Mouse (Mus musculus) kidney, adult 2 months (tissue): Measurements from ENCODE around the gene 1700015F17Rik. TPM values are rescaled to one million over a fixed set of nuclear protein-coding genes. Genes with fewer than 3 reads are reported as not detected.

ENCODE experiments used
- DNase-seq: peaks from one replicate; pipeline ENCODE4 v3.0.0; 2021
- H3K27ac ChIP-seq: fragments of 200-500 bp; 2 replicates; pipeline ENCODE4 v1.5.1; 2012; ENCODE audit warnings: low read depth, low read length, control low read depth, inconsistent platforms; ENCODE audit not compliant: insufficient read depth
- H3K27me3 ChIP-seq: fragments of 200-500 bp; replicated peaks from 2 replicates; pipeline ENCODE4 v1.6.1; 2012; ENCODE audit warnings: mild to moderate bottlenecking, moderate library complexity, low read length, inconsistent platforms; ENCODE audit not compliant: control insufficient read depth, insufficient read depth
- H3K36me3 ChIP-seq: fragments of 200-500 bp; 2 replicates; pipeline ENCODE4 v1.6.1; 2012; ENCODE audit warnings: mild to moderate bottlenecking, moderate library complexity, low read length, inconsistent platforms; ENCODE audit not compliant: control insufficient read depth, insufficient read depth
- H3K4me1 ChIP-seq: fragments of 200-500 bp; 2 replicates; pipeline ENCODE4 v1.6.1; 2011; ENCODE audit warnings: low read length; ENCODE audit not compliant: control insufficient read depth, insufficient read depth
- H3K4me3 ChIP-seq: fragments of 200-500 bp; 2 replicates; pipeline ENCODE4 v1.5.1; 2011; ENCODE audit warnings: mild to moderate bottlenecking, low read depth, low read length, control low read depth; ENCODE audit not compliant: insufficient read depth
- CTCF ChIP-seq: fragments of 200-500 bp; conservative IDR thresholded peaks from 2 replicates; pipeline ENCODE4 v1.5.1; 2011; ENCODE audit warnings: low read depth, mild to moderate bottlenecking, control low read depth, low read length, moderate library complexity, mixed read lengths; ENCODE audit not compliant: insufficient read depth, insufficient read length
- POLR2A ChIP-seq: fragments of 200-500 bp; IDR thresholded peaks from one replicate; pipeline ENCODE4 v1.6.1; 2011; ENCODE audit warnings: low read depth, low read length, control low read depth
- WGBS: fragments of 180-500 bp; shearing (Covaris S2); methylation state at CpG from one replicate; pipeline ENCODE4 v1.1.7; 2018; 5-methylcytosine and 5-hydroxymethylcytosine counted together
- polyA plus RNA-seq: library from polyadenylated mRNA; depleted of rRNA; stranded (reverse); fragments of >200 nt; gene quantifications from 2 replicates; pipeline ENCODE4 v1.2.3, GENCODE M21; 2012

1700015F17Rik gene
- polyA plus RNA-seq, 1 experiment = not detected

DNA sequence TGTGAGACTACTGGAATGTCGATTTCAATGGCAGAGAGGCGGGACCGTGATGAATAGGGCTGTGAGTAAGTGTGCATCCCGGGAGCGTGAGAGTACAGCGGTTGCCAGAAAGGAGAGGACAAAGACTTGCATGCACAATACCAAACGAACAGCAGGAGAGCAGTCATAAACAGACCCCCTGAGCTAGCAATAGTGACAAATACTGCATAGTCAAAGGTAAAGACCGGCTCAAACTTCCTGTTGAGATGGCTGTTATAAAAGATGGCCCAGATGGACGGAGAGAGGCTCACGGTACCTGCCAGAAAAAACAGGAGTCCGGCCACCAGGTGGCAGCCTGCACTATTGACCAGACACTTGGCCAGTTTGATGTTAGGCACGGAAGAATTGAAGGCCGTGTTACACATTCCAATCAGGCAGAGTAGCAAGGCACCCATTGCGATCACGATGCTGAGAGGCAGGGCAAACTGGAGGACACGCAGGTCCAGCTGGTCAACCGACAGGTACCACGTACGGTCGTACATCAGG, 28.8 kb upstream of the 1700015F17Rik start:
- H3K27me3 ChIP-seq = no peaks in the 10 kb centered on the region
- H3K4me3 ChIP-seq = no peak overlapping the region
- TF ChIP-seq POLR2A = no peak
- TF ChIP-seq CTCF = peak; percentile 77
- WGBS = 46% methylated on average over 20 of the region's 20 CpGs
- H3K27ac ChIP-seq = no peak overlapping the region
- H3K4me1 ChIP-seq = no peaks in the 10 kb centered on the region
- peak; percentile 79 for DNase-seq
- peaks cover 4% of the 10 kb centered on the region; the same call in 1 of the 2 replicates for H3K36me3 ChIP-seq

DNA sequence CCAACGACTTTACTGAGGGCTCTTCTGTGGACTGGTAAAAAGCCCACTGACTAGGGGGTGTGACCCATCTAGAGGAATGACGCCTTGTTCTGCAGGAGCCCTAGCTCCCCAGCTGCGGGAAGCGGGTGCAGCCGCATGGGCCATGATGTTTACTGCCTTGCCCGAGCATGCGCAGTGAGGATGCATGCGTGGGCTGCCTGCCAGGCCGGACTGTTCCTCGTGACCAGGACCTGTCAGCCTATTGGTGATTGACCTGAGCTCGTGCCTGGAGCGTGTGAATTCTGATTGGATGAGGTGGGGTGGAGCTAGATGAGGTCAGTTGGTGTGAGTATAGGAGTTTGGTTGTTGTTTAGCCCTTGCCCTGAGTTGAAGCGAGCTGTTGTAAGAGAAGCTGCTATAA, 25.5 kb upstream of the 1700015F17Rik start:
- H3K27ac ChIP-seq = no peak overlapping the region
- peaks cover 4% of the 10 kb centered on the region; the same call in 1 of the 2 replicates for H3K36me3 ChIP-seq
- no peak overlapping the region for H3K4me3 ChIP-seq
- no peak for TF ChIP-seq CTCF
- TF ChIP-seq POLR2A = no peak
- H3K4me1 ChIP-seq = no peaks in the 10 kb centered on the region
- WGBS = 83% methylated on average over 13 of the region's 13 CpGs
- no peak for DNase-seq
- H3K27me3 ChIP-seq = no peaks in the 10 kb centered on the region

DNA sequence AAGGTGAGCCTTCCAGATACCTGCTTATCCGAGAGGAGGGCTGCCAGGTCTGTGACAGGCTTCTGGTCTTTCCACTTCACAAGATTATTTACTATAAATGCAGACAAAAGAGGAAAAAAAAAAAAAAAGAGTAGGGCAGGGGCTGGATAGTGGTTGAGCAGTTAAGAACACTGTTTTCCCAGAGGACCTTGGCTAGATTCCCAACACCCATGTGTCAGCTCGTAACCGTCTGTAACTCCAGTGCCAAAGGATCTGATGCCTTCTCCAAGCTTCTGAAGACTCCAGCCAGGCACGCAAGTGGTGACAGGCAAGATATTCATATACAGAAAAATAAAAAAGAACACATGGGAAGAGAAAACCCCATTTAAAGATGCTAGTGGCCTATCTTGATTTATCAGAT, 24.4 kb upstream of the 1700015F17Rik start:
- Histone ChIP-seq H3K27ac (no peak overlapping the region), H3K36me3 (peaks cover 4% of the 10 kb centered on the region; the same call in 1 of the 2 replicates), H3K27me3 (no peaks in the 10 kb centered on the region), H3K4me3 (no peak overlapping the region), H3K4me1 (no peaks in the 10 kb centered on the region)
- no peak for DNase-seq
- WGBS = 67% methylated on average over 4 of the region's 4 CpGs
- TF ChIP-seq POLR2A = no peak
- no peak for TF ChIP-seq CTCF

DNA sequence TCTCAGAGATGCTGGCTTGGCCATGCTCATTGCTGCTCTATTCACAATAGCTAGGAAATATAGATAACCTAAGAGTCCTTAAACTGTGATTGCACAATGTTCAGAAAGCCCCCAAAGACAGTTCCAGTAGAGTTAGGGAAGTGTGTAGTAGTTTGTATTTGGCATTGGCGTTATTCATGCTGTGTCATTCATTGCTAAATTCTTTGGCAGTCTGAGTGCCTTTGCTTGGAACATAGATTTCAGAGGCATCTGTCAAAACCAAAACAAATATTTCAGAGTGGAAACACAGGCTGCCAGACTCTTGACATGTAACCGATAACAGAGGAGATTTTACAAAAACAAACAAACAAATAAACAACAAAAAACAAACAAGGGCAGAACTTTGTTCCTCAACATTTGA, 22.6 kb upstream of the 1700015F17Rik start:
- no peak for TF ChIP-seq POLR2A
- no peak for TF ChIP-seq CTCF
- Histone ChIP-seq H3K27me3 (no peaks in the 10 kb centered on the region), H3K27ac (no peak overlapping the region), H3K4me3 (no peak overlapping the region), H3K4me1 (no peaks in the 10 kb centered on the region), H3K36me3 (peaks cover 2% of the 10 kb centered on the region; the same call in 1 of the 2 replicates)
- 65% methylated on average over 2 of the region's 2 CpGs for WGBS
- no peak for DNase-seq

DNA sequence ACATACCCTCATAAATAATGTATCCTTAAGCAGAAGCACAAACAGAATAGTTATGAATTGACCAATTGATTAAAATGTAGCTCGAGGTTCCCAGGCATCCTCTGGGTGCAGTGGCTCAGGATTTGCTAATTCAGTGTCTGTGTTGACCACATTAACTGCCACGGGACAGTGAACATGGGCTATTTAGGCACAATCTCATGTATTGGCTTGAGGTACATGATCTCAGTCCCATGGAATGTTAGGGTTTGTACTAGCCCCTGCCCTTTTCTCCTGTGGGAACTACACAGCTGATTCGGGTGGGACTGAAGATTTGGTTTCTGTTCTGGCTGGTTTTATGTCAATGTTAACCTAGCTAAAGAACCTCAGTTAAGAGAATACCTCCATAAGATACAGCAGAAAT, 17.4 kb upstream of the 1700015F17Rik start:
- Histone ChIP-seq H3K27ac (no peak overlapping the region), H3K4me1 (no peaks in the 10 kb centered on the region), H3K36me3 (no peaks in the 10 kb centered on the region), H3K4me3 (no peak overlapping the region), H3K27me3 (no peaks in the 10 kb centered on the region)
- no peak for DNase-seq
- TF ChIP-seq POLR2A (no peak), CTCF (no peak)
- WGBS = 21% methylated on average over 3 of the region's 3 CpGs

DNA sequence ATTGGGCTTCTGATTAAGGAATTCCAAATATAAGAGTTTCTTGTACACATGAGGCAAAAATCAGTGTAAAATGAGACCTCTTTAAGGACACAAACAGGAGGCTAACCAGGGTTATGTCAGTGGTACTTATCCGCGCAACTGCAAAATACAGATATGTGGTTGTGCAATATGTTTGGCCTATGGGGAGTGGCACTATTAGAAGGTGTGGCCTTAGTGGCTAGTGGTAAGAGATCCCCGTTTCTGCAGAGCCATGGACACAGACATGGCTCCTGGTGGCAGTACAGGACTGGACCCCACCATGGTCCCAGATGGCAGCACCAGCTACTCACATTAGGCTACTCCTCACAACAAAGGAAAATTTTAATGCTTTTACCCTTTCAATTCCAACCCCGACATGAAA, 16.1 kb upstream of the 1700015F17Rik start:
- no peaks in the 10 kb centered on the region for H3K4me1 ChIP-seq
- DNase-seq = no peak
- no peaks in the 10 kb centered on the region for H3K36me3 ChIP-seq
- H3K4me3 ChIP-seq = no peak overlapping the region
- 83% methylated on average over 4 of the region's 4 CpGs for WGBS
- H3K27ac ChIP-seq = no peak overlapping the region
- H3K27me3 ChIP-seq = no peaks in the 10 kb centered on the region
- no peak for TF ChIP-seq POLR2A
- no peak for TF ChIP-seq CTCF

DNA sequence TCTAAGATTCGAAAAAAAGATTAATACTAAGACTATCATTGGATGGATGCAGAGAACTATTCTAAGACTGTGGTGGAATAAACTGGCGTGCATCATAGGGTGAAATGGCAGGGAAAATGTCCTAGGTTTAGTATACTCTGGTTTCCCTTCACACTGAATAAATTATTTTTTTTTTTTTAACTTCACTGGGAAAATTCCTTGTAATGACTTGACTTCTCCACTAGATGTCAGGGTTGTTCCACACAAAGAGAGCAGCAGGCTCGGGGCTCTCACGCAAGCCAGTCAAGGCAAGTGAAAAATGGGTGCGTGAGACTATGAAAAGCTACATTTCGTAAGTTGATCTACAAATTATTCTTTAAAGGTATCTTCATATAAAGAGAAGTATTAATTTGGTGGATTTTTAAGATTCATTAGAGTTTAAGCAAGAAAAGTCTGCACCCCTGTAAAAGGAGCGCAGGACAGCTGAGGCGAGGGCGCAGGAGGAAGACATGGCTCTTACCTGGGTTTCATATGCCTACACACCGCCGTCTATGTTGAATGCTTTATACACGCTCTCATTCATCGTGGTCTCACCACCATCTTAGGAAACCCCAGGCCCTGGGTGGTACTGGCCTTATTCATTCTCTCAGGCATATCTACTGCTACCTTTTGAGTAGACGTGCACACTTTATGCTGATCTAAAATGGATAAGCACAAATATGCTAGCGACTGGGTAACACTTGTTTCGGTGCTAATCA, 15.5 kb upstream of the 1700015F17Rik start:
- 41% methylated on average over 16 of the region's 16 CpGs for WGBS
- peak; percentile 61 for DNase-seq
- Histone ChIP-seq H3K4me1 (no peaks in the 10 kb centered on the region), H3K36me3 (no peaks in the 10 kb centered on the region), H3K27ac (no peak overlapping the region), H3K4me3 (no peak overlapping the region), H3K27me3 (no peaks in the 10 kb centered on the region)
- TF ChIP-seq POLR2A (no peak), CTCF (peak; percentile 80)
